In genomic region chr8:108718031-108718430, GRCm38 (mm10) we compare ENCODE assay signal across 9 mouse cellular contexts.
A peak's percentile ranks its signal among the peaks of the same experiment; 100 is the strongest.
DNase-seq lines count a peak whose midpoint lies in the region; ATAC-seq and TF ChIP-seq lines count a peak whose summit lies in the region.
"Had no signal": no experiment of that assay in that cellular context is flagged by ENCODE, and none has a peak within 500 bp of the region (broad histone marks: within the 10 kb centered on the region; RNA-seq: fewer than 3 reads in every experiment).

No protein-coding gene starts in this region.

- H3K36me3 ChIP-seq in G1E (replicated peaks), result no peaks in the 10 kb centered on the region
- H3K36me3 ChIP-seq in hindbrain, postnatal 0 days (ENCODE audit: insufficient read depth, low read length), result no peaks in the 10 kb centered on the region
- H3K36me3 ChIP-seq in lung, postnatal 0 days (ENCODE audit: insufficient read depth, low read length), result no peaks in the 10 kb centered on the region

- H3K27me3 ChIP-seq in G1E (ENCODE audit: insufficient read depth, low read length), result no peaks in the 10 kb centered on the region
- peaks cover 24% of the 10 kb centered on the region for H3K27me3 ChIP-seq in hindbrain, postnatal 0 days (ENCODE audit: insufficient read depth, low read length)
- H3K27me3 ChIP-seq in lung, postnatal 0 days (replicated peaks; ENCODE audit: insufficient read depth, low read length), result no peaks in the 10 kb centered on the region

- intact Hi-C loops in left cerebral cortex, postnatal 10 days (cut with DNase I), result loop anchor here (10.0 kb wide), 2 partner anchors 527 to 697 kb away; no protein-coding TSS in a partner anchor

- peak overlapping the region; percentile 38 for H3K4me2 ChIP-seq in hindbrain, postnatal 0 days (ENCODE audit: low read depth, low read length)
- H3K4me2 ChIP-seq in lung, postnatal 0 days (replicated peaks; ENCODE audit: low read depth, low read length), result peak overlapping the region; percentile 38

- WGBS in hindbrain, postnatal 0 days, result 40% methylated on average over 6 of the region's 6 CpGs
- 30% methylated on average over 6 of the region's 6 CpGs for WGBS in lung, postnatal 0 days

- TF ChIP-seq CTCF in G1E (IDR thresholded peaks at IDR 0.05; ENCODE audit: low read depth, low read length), result no peak
- no peak for TF ChIP-seq CTCF in hindbrain, postnatal 0 days (IDR thresholded peaks at IDR 0.05; ENCODE audit: low read depth)
- no peak for TF ChIP-seq CTCF in lung, postnatal 0 days (IDR thresholded peaks at IDR 0.05)

- 0 out of 2 replicates have a peak, but pooled peaks have one; percentile 18 for TF ChIP-seq EP300 in lung, postnatal 0 days (IDR thresholded peaks at IDR 0.05)

- H3K4me3 ChIP-seq in G1E (ENCODE audit: low read depth, low read length), result no peak overlapping the region
- peak overlapping the region; percentile 16; the same call in 1 of the 2 replicates for H3K4me3 ChIP-seq in hindbrain, postnatal 0 days (ENCODE audit: low read length)
- 0 out of 2 replicates have a peak overlapping the region, but pooled peaks have one; percentile 8 for H3K4me3 ChIP-seq in lung, postnatal 0 days (ENCODE audit: low read depth, low read length)

- peak; percentile 8; the same call in 1 of the 2 replicates for ATAC-seq in G1E (ENCODE audit: extremely low read depth, insufficient number of reproducible peaks, low FRiP score, poor library complexity, severe bottlenecking)
- no peak for ATAC-seq in hindbrain, postnatal 0 days
- ATAC-seq in lung, postnatal 0 days, result peak; percentile 56

- DNase-seq in G1E (ENCODE audit: low spot score), result no peak
- DNase-seq in adrenal gland, postnatal 36 days, result peak; percentile 68 to 80
- DNase-seq in hindbrain, postnatal 0 days (ENCODE audit: low spot score), result no peak
- peak; percentile 81 for DNase-seq in lung, postnatal 0 days (ENCODE audit: low spot score)
- no peak for DNase-seq in thymus, postnatal 4 days
- DNase-seq in left cerebral cortex, postnatal 10 days (ENCODE audit: extremely low spot score in 1 of 2, low spot score in 2 of 2), result no peak
- DNase-seq in right cerebral cortex, postnatal 10 days (ENCODE audit: low spot score in 2 of 2), result no peak
- no peak for DNase-seq in ovary, adult 18-20 months (ENCODE audit: low spot score)
- DNase-seq: cerebellum, adult 11-12 months had no signal

- H3K27ac ChIP-seq in hindbrain, postnatal 0 days, result 0 out of 2 replicates have a peak overlapping the region, but pooled peaks have one; percentile 20
- peak overlapping the region; percentile 96 for H3K27ac ChIP-seq in lung, postnatal 0 days (ENCODE audit: low read length)

- H3K4me1 ChIP-seq in G1E (ENCODE audit: insufficient read depth, low read depth, low read length), result no peaks in the 10 kb centered on the region
- H3K4me1 ChIP-seq in hindbrain, postnatal 0 days (ENCODE audit: insufficient read depth, low read length), result 0 out of 2 replicates have a peak, but pooled peaks cover 3% of the 10 kb centered on the region
- H3K4me1 ChIP-seq in lung, postnatal 0 days (ENCODE audit: insufficient read depth, low read depth, low read length), result peaks cover 32% of the 10 kb centered on the region

- H3K9me3 ChIP-seq in G1E (replicated peaks), result peaks cover 73% of the 10 kb centered on the region
- no peaks in the 10 kb centered on the region for H3K9me3 ChIP-seq in hindbrain, postnatal 0 days (ENCODE audit: low read length)
- no peaks in the 10 kb centered on the region for H3K9me3 ChIP-seq in lung, postnatal 0 days (ENCODE audit: low read length)

- no peak overlapping the region for H3K9ac ChIP-seq in hindbrain, postnatal 0 days (replicated peaks; ENCODE audit: low read length)
- H3K9ac ChIP-seq in lung, postnatal 0 days (replicated peaks; ENCODE audit: low read depth), result 0 out of 2 replicates have a peak overlapping the region, but pooled peaks have one; percentile 12

Comparison
In these comparisons a context has a peak if more than half of its experiments do, and no peak if none do; other contexts are left out.
1. DNase-seq: peak in adrenal gland, postnatal 36 days (2 of 2) and lung, postnatal 0 days (single experiment); none in G1E (single experiment), hindbrain, postnatal 0 days (single experiment), thymus, postnatal 4 days (single experiment), left cerebral cortex, postnatal 10 days (0 of 2), right cerebral cortex, postnatal 10 days (0 of 2) and ovary, adult 18-20 months (single experiment).